26 mouse cellular contexts compared by ENCODE assay signal in the genomic region with DNA sequence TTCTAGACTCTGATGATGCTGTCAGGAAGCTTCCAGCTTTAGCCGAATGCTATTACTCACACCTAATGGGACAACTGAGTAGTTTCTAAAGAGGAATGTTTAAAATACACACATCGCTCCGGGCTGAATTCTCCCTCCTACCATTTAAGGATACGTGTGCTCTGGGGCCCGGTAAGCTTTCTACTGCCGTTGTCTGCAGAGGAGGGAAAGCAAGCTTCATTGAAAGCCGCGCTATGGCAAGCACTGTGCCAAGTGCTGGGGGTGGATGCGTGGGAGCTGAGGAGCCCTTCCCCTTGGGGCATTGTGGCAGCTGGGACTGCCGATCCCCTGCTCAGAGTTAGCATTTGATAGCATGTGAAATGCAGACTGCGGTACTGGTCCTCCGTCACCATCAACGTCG. TPM values are rescaled to one million over a fixed set of nuclear protein-coding genes. Genes with fewer than 3 reads are reported as not detected.
DNase-seq lines count a peak whose midpoint lies in the region; ATAC-seq lines count a peak whose summit lies in the region.
"Had no signal": no experiment of that assay in that cellular context is flagged by ENCODE, and none has a peak within 500 bp of the region (broad histone marks: within the 10 kb centered on the region; RNA-seq: fewer than 3 reads in every experiment).

No protein-coding gene starts in this region.

- no peak overlapping the region for H3K4me2 ChIP-seq in stomach, embryonic 15.5 days
- H3K4me2 ChIP-seq: forebrain, embryonic 15.5 days; heart, embryonic 11.5 days; midbrain, embryonic 15.5 days had no signal

- peak overlapping the region; percentile 69; the same call in 1 of the 2 replicates for H3K27ac ChIP-seq in stomach, embryonic 15.5 days
- H3K27ac ChIP-seq: forebrain, embryonic 15.5 days; gastrocnemius, adult 2 months; midbrain, embryonic 15.5 days had no signal

- peak; percentile 58 for ATAC-seq in frontal cortex, adult (ENCODE audit: low TSS enrichment)
- ATAC-seq in stomach, embryonic 15.5 days (ENCODE audit: insufficient read depth, low FRiP score, low read depth): no peak
- ATAC-seq: activated CD4-positive, CD25-positive, alpha-beta regulatory T cell, adult 4 months; CD4-positive, CD25-positive, alpha-beta regulatory T cell, adult 4 months; forebrain, embryonic 15.5 days; lung, postnatal 0 days; midbrain, embryonic 15.5 days had no signal

- no peak overlapping the region for H3K9ac ChIP-seq in stomach, embryonic 15.5 days
- H3K9ac ChIP-seq: forebrain, embryonic 15.5 days; midbrain, embryonic 15.5 days had no signal

- no peak overlapping the region for H3K4me3 ChIP-seq in stomach, embryonic 15.5 days (replicated peaks)
- H3K4me3 ChIP-seq: forebrain, embryonic 15.5 days; gastrocnemius, adult 2 months; midbrain, embryonic 15.5 days; myocyte had no signal

- H3K4me1 ChIP-seq in stomach, embryonic 15.5 days: 0 out of 2 replicates have a peak, but pooled peaks cover 10% of the 10 kb centered on the region

- 71% methylated on average over 14 of the region's 14 CpGs for WGBS in stomach, embryonic 15.5 days

- DNase-seq in frontal cortex, postnatal 25 days (ENCODE audit: low spot score in 2 of 2): no peak
- DNase-seq in layer of hippocampus, postnatal 36 days: peak; percentile 40 to 61
- DNase-seq in layer of hippocampus, postnatal 14 days (ENCODE audit: low spot score in 2 of 2): no peak
- DNase-seq in right cerebral cortex, adult 18-20 months: peak; percentile 81
- DNase-seq in right cerebral cortex, postnatal 14 days: no peak
- no peak for DNase-seq in MN1 (ENCODE audit: low spot score)
- DNase-seq: adrenal gland, postnatal 10 days; cerebellum, adult 11 months; cerebellum, postnatal 25 days; embryo, embryonic 11 days; gastrocnemius, adult 2 months; heart, postnatal 10 days; kidney, adult 9 months; kidney, postnatal 36 days; liver; retina, postnatal 1 day; thymus, adult 2 months had no signal

- H3K9me3 ChIP-seq in stomach, embryonic 15.5 days: no peaks in the 10 kb centered on the region
- H3K9me3 ChIP-seq: forebrain, embryonic 15.5 days; midbrain, embryonic 15.5 days had no signal

- no peaks in the 10 kb centered on the region for H3K27me3 ChIP-seq in stomach, embryonic 15.5 days (replicated peaks)
- H3K27me3 ChIP-seq: forebrain, embryonic 15.5 days; midbrain, embryonic 15.5 days had no signal

- peaks cover 2% of the 10 kb centered on the region; the same call in 1 of the 2 replicates for H3K36me3 ChIP-seq in stomach, embryonic 15.5 days
- H3K36me3 ChIP-seq: midbrain, embryonic 15.5 days had no signal

RNA-seq across cellular contexts. Expression of a gene that starts 2.3 kb away (rescaled TPM):
- total RNA-seq in layer of hippocampus, postnatal 36 days (2021): 10 to 100 TPM in 1 of 2 experiments, 1 to 10 TPM in 1; 9.7 to 16.0 TPM
- total RNA-seq in layer of hippocampus, postnatal 14 days (2021): 10 to 100 TPM; 10.2 to 11.0 TPM
- 1.3 and 1.4 TPM in 2 replicates for polyA plus RNA-seq in stomach, embryonic 15.5 days (2015; fragmentation: Nextera tagmentation; extraction: Ambion mirVana)

RNA-seq across cellular contexts. Expression of a gene that starts 2.5 kb away (rescaled TPM):
- total RNA-seq in layer of hippocampus, postnatal 36 days (2021): 10 to 100 TPM; 43.2 to 44.3 TPM
- 10 to 100 TPM; 57.0 to 59.9 TPM for total RNA-seq in layer of hippocampus, postnatal 14 days (2021)
- polyA plus RNA-seq in stomach, embryonic 15.5 days (2015; fragmentation: Nextera tagmentation; extraction: Ambion mirVana): 41.4 and 42.2 TPM in 2 replicates

RNA-seq across cellular contexts. Expression of a gene that starts 14.2 kb away (rescaled TPM):
- total RNA-seq in layer of hippocampus, postnatal 36 days (2021): 100 to 1,000 TPM; 101 to 108 TPM
- total RNA-seq in layer of hippocampus, postnatal 14 days (2021): 100 to 1,000 TPM; 103 TPM
- 227 and 254 TPM in 2 replicates for polyA plus RNA-seq in stomach, embryonic 15.5 days (2015; fragmentation: Nextera tagmentation; extraction: Ambion mirVana)

RNA-seq across cellular contexts. Expression of a gene that starts 31.3 kb away (rescaled TPM):
- 10 to 100 TPM; 48.4 to 50.1 TPM for total RNA-seq in layer of hippocampus, postnatal 36 days (2021)
- 10 to 100 TPM; 46.2 to 46.4 TPM for total RNA-seq in layer of hippocampus, postnatal 14 days (2021)
- 21.2 and 22.0 TPM in 2 replicates for polyA plus RNA-seq in stomach, embryonic 15.5 days (2015; fragmentation: Nextera tagmentation; extraction: Ambion mirVana)

RNA-seq across cellular contexts. Expression of a gene that starts 34.2 kb away (rescaled TPM):
- 10 to 100 TPM; 48.6 to 51.6 TPM for total RNA-seq in layer of hippocampus, postnatal 36 days (2021)
- total RNA-seq in layer of hippocampus, postnatal 14 days (2021): 10 to 100 TPM; 43.3 to 44.1 TPM
- polyA plus RNA-seq in stomach, embryonic 15.5 days (2015; fragmentation: Nextera tagmentation; extraction: Ambion mirVana): 28.2 and 29.3 TPM in 2 replicates

Comparison
In these comparisons a context has a peak if more than half of its experiments do, and no peak if none do; other contexts are left out.
1. DNase-seq: peak in layer of hippocampus, postnatal 36 days (2 of 2) and right cerebral cortex, adult 18-20 months (single experiment); none in frontal cortex, postnatal 25 days (0 of 2), layer of hippocampus, postnatal 14 days (0 of 2), right cerebral cortex, postnatal 14 days (single experiment) and MN1 (single experiment).